Mouse (Mus musculus) limb, embryonic 14.5 days (tissue): ENCODE results near the gene Tcap. TPM values are rescaled to one million over a fixed set of nuclear protein-coding genes. Genes with fewer than 3 reads are reported as not detected.

Experiments
- ATAC-seq: fragments of 200-750 bp; cut with Nextera tagmentation; 2 replicates; pipeline ENCODE4 v1.8.0; 2017; ENCODE audit warnings: low read depth, moderate number of reproducible peaks, moderate TSS enrichment; ENCODE audit not compliant: low FRiP score
- DNase-seq: peaks from one replicate; pipeline ENCODE4 v3.0.0-alpha.2; 2015; ENCODE audit warnings: low spot score
- H3K27ac ChIP-seq: fragments of 300-500 bp; sonication (generic); replicated peaks from 2 replicates; pipeline ENCODE4 v1.5.1; 2014; ENCODE audit warnings: low read depth, mild to moderate bottlenecking, low read length, moderate library complexity, mixed read lengths
- H3K27me3 ChIP-seq: fragments of 300-500 bp; sonication (generic); 2 replicates; pipeline ENCODE4 v1.6.1; 2014; ENCODE audit warnings: low read length, mixed read lengths; ENCODE audit not compliant: control insufficient read depth, insufficient read depth
- H3K36me3 ChIP-seq: fragments of 300-500 bp; sonication (generic); 2 replicates; pipeline ENCODE4 v1.6.1; 2014; ENCODE audit warnings: mild to moderate bottlenecking, low read length, moderate library complexity, mixed read lengths; ENCODE audit not compliant: control insufficient read depth, insufficient read depth
- H3K4me1 ChIP-seq: fragments of 300-500 bp; sonication (generic); 2 replicates; pipeline ENCODE4 v1.6.1; 2014; ENCODE audit warnings: antibody characterized with exemption, low read length, mixed read lengths; ENCODE audit not compliant: control insufficient read depth, insufficient read depth
- H3K4me2 ChIP-seq: fragments of 300-500 bp; sonication (generic); replicated peaks from 2 replicates; pipeline ENCODE4 v1.6.1; 2014; ENCODE audit warnings: low read depth, mild to moderate bottlenecking, low read length, moderate library complexity; ENCODE audit not compliant: severe bottlenecking
- H3K4me3 ChIP-seq: fragments of 300-500 bp; sonication (generic); replicated peaks from 2 replicates; pipeline ENCODE4 v1.5.1; 2014; ENCODE audit warnings: low read length
- H3K9ac ChIP-seq: fragments of 300-500 bp; sonication (generic); 2 replicates; pipeline ENCODE4 v1.6.1; 2014; ENCODE audit warnings: mild to moderate bottlenecking, low read depth, low read length, moderate library complexity; ENCODE audit not compliant: severe bottlenecking
- H3K9me3 ChIP-seq: fragments of 300-500 bp; sonication (generic); 2 replicates; pipeline ENCODE4 v1.6.1; 2016; ENCODE audit warnings: low read length; ENCODE audit not compliant: control insufficient read depth
- POLR2A ChIP-seq: fragments of 200-500 bp; IDR thresholded peaks from 2 replicates; pipeline ENCODE4 v1.8.0; 2012; ENCODE audit warnings: inconsistent platforms, mild to moderate bottlenecking, moderate library complexity, borderline replicate concordance; ENCODE audit not compliant: insufficient read depth, insufficient read length; ENCODE audit errors: extremely low read depth
- WGBS: fragments of 180-500 bp; shearing (Covaris S2); extraction: QIAGEN DNeasy Blood & Tissue Kit; methylation state at CpG from one replicate; pipeline ENCODE4 v1.1.7; 2014; 5-methylcytosine and 5-hydroxymethylcytosine counted together
- polyA plus RNA-seq, 2 experiments: library from polyadenylated mRNA; depleted of rRNA in 1 of 2; stranded (reverse) in 1 of 2; unstranded in 1 of 2; fragments of >200 nt; fragmentation: Nextera tagmentation in 1 of 2; extraction: Ambion mirVana in 1 of 2; gene quantifications; 2 replicates each; pipeline versions ENCODE4 v1.2.1 to v1.2.3; 2012 to 2014

Gene Tcap
- polyA plus RNA-seq, 2 experiments = 13.2 to 18.1 TPM

GRCm38 (mm10) chr11:98352272-98352990 is 31.2 kb upstream of the Tcap start:
- H3K4me3 ChIP-seq = no peak overlapping the region
- H3K9ac ChIP-seq = no peak overlapping the region
- H3K4me2 ChIP-seq = no peak overlapping the region
- H3K4me1 ChIP-seq = peaks cover 13% of the 10 kb centered on the region; the same call in 1 of the 2 replicates
- no peak for DNase-seq
- no peak for ATAC-seq
- no peak overlapping the region for H3K27ac ChIP-seq
- TF ChIP-seq POLR2A = no peak
- WGBS = 76% methylated on average over 18 of the region's 18 CpGs
- H3K27me3 ChIP-seq = peaks cover 50% of the 10 kb centered on the region
- H3K9me3 ChIP-seq = no peaks in the 10 kb centered on the region
- no peaks in the 10 kb centered on the region for H3K36me3 ChIP-seq

- no peak overlapping the region for H3K4me2 ChIP-seq
- H3K9me3 ChIP-seq = no peaks in the 10 kb centered on the region
- H3K36me3 ChIP-seq = no peaks in the 10 kb centered on the region
- peaks cover 37% of the 10 kb centered on the region for H3K27me3 ChIP-seq
- ATAC-seq (no peak), DNase-seq (no peak)
- H3K9ac ChIP-seq = no peak overlapping the region
- TF ChIP-seq POLR2A = no peak
- H3K27ac ChIP-seq = no peak overlapping the region
- H3K4me1 ChIP-seq = peaks cover 12% of the 10 kb centered on the region; the same call in 1 of the 2 replicates
- 20% methylated on average over 7 of the region's 8 CpGs for WGBS
- H3K4me3 ChIP-seq = no peak overlapping the region
These were observed 29.9 kb upstream of the Tcap start for GRCm38 (mm10) chr11:98353651-98354211.

- H3K27me3 ChIP-seq = peaks cover 30% of the 10 kb centered on the region
- H3K9ac ChIP-seq = no peak overlapping the region
- no peaks in the 10 kb centered on the region for H3K9me3 ChIP-seq
- peaks cover 18% of the 10 kb centered on the region for H3K4me1 ChIP-seq
- no peak for TF ChIP-seq POLR2A
- no peaks in the 10 kb centered on the region for H3K36me3 ChIP-seq
- ATAC-seq = no peak
- no peak overlapping the region for H3K27ac ChIP-seq
- 62% methylated on average over 14 of the region's 14 CpGs for WGBS
- no peak overlapping the region for H3K4me3 ChIP-seq
- no peak overlapping the region for H3K4me2 ChIP-seq
- DNase-seq = no peak
These were observed 29.2 kb upstream of the Tcap start for GRCm38 (mm10) chr11:98354445-98354844.

- ATAC-seq = no peak
- Histone ChIP-seq H3K4me1 (peaks cover 19% of the 10 kb centered on the region), H3K36me3 (no peaks in the 10 kb centered on the region), H3K27ac (no peak overlapping the region), H3K27me3 (peaks cover 16% of the 10 kb centered on the region), H3K4me3 (no peak overlapping the region), H3K4me2 (no peak overlapping the region), H3K9ac (no peak overlapping the region), H3K9me3 (no peaks in the 10 kb centered on the region)
- TF ChIP-seq POLR2A = no peak
- DNase-seq = peak; percentile 80
- 11% methylated on average over 6 of the region's 6 CpGs for WGBS
These were observed 27.8 kb upstream of the Tcap start for GRCm38 (mm10) chr11:98355732-98356299.

GRCm38 (mm10) chr11:98356625-98357394 is 26.8 kb upstream of the Tcap start:
- TF ChIP-seq POLR2A = no peak
- H3K36me3 ChIP-seq = no peaks in the 10 kb centered on the region
- no peak overlapping the region for H3K4me2 ChIP-seq
- H3K27ac ChIP-seq = no peak overlapping the region
- peaks cover 19% of the 10 kb centered on the region for H3K4me1 ChIP-seq
- 72% methylated on average over 7 of the region's 7 CpGs for WGBS
- H3K9me3 ChIP-seq = no peaks in the 10 kb centered on the region
- H3K27me3 ChIP-seq = 0 out of 2 replicates have a peak, but pooled peaks cover 6% of the 10 kb centered on the region
- no peak for DNase-seq
- H3K9ac ChIP-seq = no peak overlapping the region
- ATAC-seq = no peak
- no peak overlapping the region for H3K4me3 ChIP-seq
